Mouse (Mus musculus): ENCODE measurements around the gene Col15a1.

- TF ChIP-seq CTCF (IDR thresholded peaks at IDR 0.05; ENCODE audit: low read depth) (no peak), EP300 (IDR thresholded peaks at IDR 0.05; ENCODE audit: low read depth) (no peak)
Measured at GRCm38 (mm10) chr4:47289526-47289925, 81.6 kb downstream of the Col15a1 start.
